Mouse (Mus musculus) MEL (cell line): Measurements from ENCODE around the gene Spef1. TPM values are rescaled to one million over a fixed set of nuclear protein-coding genes. Genes with fewer than 3 reads are reported as not detected.
A peak's percentile ranks its signal among the peaks of the same experiment; 100 is the strongest.

Experiments used
- DNase-seq: peaks from one replicate; pipeline ENCODE4 v3.0.0; 2011; ENCODE audit warnings: low read depth, low spot score
- H3K27ac ChIP-seq: 2 replicates; pipeline ENCODE4 v1.5.1; 2012; ENCODE audit warnings: low read depth, mild to moderate bottlenecking, control low read depth, low read length, moderate library complexity; ENCODE audit not compliant: control insufficient read depth
- H3K27me3 ChIP-seq, 2 experiments: fragments of 150-350 bp in 1 of 2; sonication (generic) in 1 of 2; 2 replicates each; pipeline ENCODE4 v1.6.1; 2012; ENCODE audit warnings: low read length in 2 of 2, mild to moderate bottlenecking in 2 of 2, improper control_type of control experiment in 1 of 2, moderate library complexity in 1 of 2; ENCODE audit not compliant: insufficient read depth in 2 of 2, control insufficient read depth in 1 of 2
- H3K36me3 ChIP-seq, 2 experiments: 2 replicates each; pipeline ENCODE4 v1.6.1; 2012 to 2014; ENCODE audit warnings: low read length in 2 of 2, improper control_type of control experiment in 1 of 2, inconsistent platforms in 1 of 2, mild to moderate bottlenecking in 1 of 2; ENCODE audit not compliant: insufficient read depth in 2 of 2, control insufficient read depth in 1 of 2
- H3K4me1 ChIP-seq, 2 experiments: fragments of 150-350 bp in 1 of 2; sonication (generic) in 1 of 2; 2 replicates each; pipeline ENCODE4 v1.6.1; 2012; ENCODE audit warnings: low read length in 2 of 2, improper control_type of control experiment in 1 of 2, mild to moderate bottlenecking in 1 of 2; ENCODE audit not compliant: insufficient read depth in 2 of 2, control insufficient read depth in 1 of 2
- H3K4me3 ChIP-seq, 2 experiments: fragments of 150-350 bp in 1 of 2; sonication (generic) in 1 of 2; 2 replicates each; pipeline ENCODE4 v1.5.1; 2012; ENCODE audit warnings: low read depth in 2 of 2, low read length in 2 of 2, mild to moderate bottlenecking in 2 of 2, moderate library complexity in 2 of 2, control low read depth in 1 of 2, improper control_type of control experiment in 1 of 2; ENCODE audit not compliant: control insufficient read depth in 1 of 2, insufficient read depth in 1 of 2
- H3K79me2 ChIP-seq: 2 replicates; pipeline ENCODE4 v1.6.1; 2012; ENCODE audit warnings: mild to moderate bottlenecking, low read length, moderate library complexity; ENCODE audit not compliant: control insufficient read depth, poor library complexity, insufficient read depth
- H3K9ac ChIP-seq: 2 replicates; pipeline ENCODE4 v1.6.1; 2012; ENCODE audit warnings: low read depth, mild to moderate bottlenecking, control low read depth, low read length, moderate library complexity; ENCODE audit not compliant: control insufficient read depth, poor library complexity, severe bottlenecking
- H3K9me3 ChIP-seq: fragments of 150-350 bp; sonication (generic); replicated peaks from 2 replicates; pipeline ENCODE4 v1.6.1; 2012; ENCODE audit warnings: mild to moderate bottlenecking, low read length, improper control_type of control experiment, moderate library complexity; ENCODE audit not compliant: insufficient read depth
- BHLHE40 ChIP-seq: IDR thresholded peaks from 2 replicates; pipeline ENCODE4 v1.6.1; 2012; ENCODE audit warnings: low read depth, mild to moderate bottlenecking, inconsistent platforms, low read length, improper control_type of control experiment, borderline replicate concordance
- CTCF ChIP-seq, 3 experiments: IDR thresholded peaks in 2 of 3; conservative IDR thresholded peaks in 1 of 3; 2 replicates each; pipeline ENCODE4 v1.5.1; 2011 to 2012; ENCODE audit warnings: low read length in 3 of 3, low read depth in 2 of 3, mild to moderate bottlenecking in 2 of 3, improper control_type of control experiment in 1 of 3, inconsistent platforms in 1 of 3, mixed read lengths in 1 of 3, moderate library complexity in 1 of 3; ENCODE audit not compliant: control insufficient read depth in 1 of 3, insufficient read depth in 1 of 3, poor library complexity in 1 of 3, severe bottlenecking in 1 of 3
- E2F4 ChIP-seq: IDR thresholded peaks from 2 replicates; pipeline ENCODE4 v1.6.1; 2011; ENCODE audit warnings: low read depth, low read length, improper control_type of control experiment, borderline replicate concordance
- ELF1 ChIP-seq: IDR thresholded peaks from 2 replicates; pipeline ENCODE4 v1.6.1; 2014; ENCODE audit warnings: low read depth, mild to moderate bottlenecking, inconsistent platforms, low read length, improper control_type of control experiment, moderate library complexity
- EP300 ChIP-seq, 2 experiments: IDR thresholded peaks; 2 replicates each; pipeline ENCODE4 v1.6.1; 2011; ENCODE audit warnings: improper control_type of control experiment in 2 of 2, low read length in 2 of 2, low read depth in 1 of 2, mild to moderate bottlenecking in 1 of 2
- GABPA ChIP-seq: IDR thresholded peaks from 2 replicates; pipeline ENCODE4 v1.6.1; 2012; ENCODE audit warnings: low read depth, mild to moderate bottlenecking, inconsistent platforms, low read length, improper control_type of control experiment, moderate library complexity
- GATA1 ChIP-seq: IDR thresholded peaks from 2 replicates; pipeline ENCODE4 v1.6.1; 2011; ENCODE audit warnings: low read depth, low read length, improper control_type of control experiment
- HCFC1 ChIP-seq: IDR thresholded peaks from 2 replicates; pipeline ENCODE4 v1.6.1; 2012; ENCODE audit warnings: low read depth, mild to moderate bottlenecking, inconsistent platforms, low read length, improper control_type of control experiment, moderate library complexity
- JUND ChIP-seq: IDR thresholded peaks from 2 replicates; pipeline ENCODE4 v1.6.1; 2011; ENCODE audit warnings: low read depth, mild to moderate bottlenecking, improper control_type of control experiment, low read length
- KAT2A ChIP-seq: conservative IDR thresholded peaks from 2 replicates; pipeline ENCODE4 v1.6.1; 2012; ENCODE audit warnings: low read depth, low read length, improper control_type of control experiment, inconsistent platforms
- MAFK ChIP-seq: IDR thresholded peaks from 2 replicates; pipeline ENCODE4 v1.6.1; 2011; ENCODE audit warnings: low read depth, mild to moderate bottlenecking, low read length, improper control_type of control experiment, borderline replicate concordance
- MEF2A ChIP-seq: IDR thresholded peaks from 2 replicates; pipeline ENCODE4 v1.6.1; 2014; ENCODE audit warnings: low read depth, mild to moderate bottlenecking, inconsistent platforms, low read length, improper control_type of control experiment; ENCODE audit not compliant: poor library complexity, insufficient replicate concordance, severe bottlenecking; ENCODE audit errors: extremely low read depth
- MYC ChIP-seq: IDR thresholded peaks from 2 replicates; pipeline ENCODE4 v1.6.1; 2011; ENCODE audit warnings: low read depth, mild to moderate bottlenecking, low read length, improper control_type of control experiment, moderate library complexity
- NELFE ChIP-seq: IDR thresholded peaks from 2 replicates; pipeline ENCODE4 v1.6.1; 2011; ENCODE audit warnings: low read depth, low read length, improper control_type of control experiment
- NRF1 ChIP-seq: IDR thresholded peaks from 2 replicates; pipeline ENCODE4 v1.6.1; 2014; ENCODE audit warnings: low read depth, mild to moderate bottlenecking, inconsistent platforms, low read length, improper control_type of control experiment, moderate library complexity; ENCODE audit not compliant: poor library complexity, insufficient read depth, severe bottlenecking
- POLR2AphosphoS5 ChIP-seq: IDR thresholded peaks from 2 replicates; pipeline ENCODE4 v1.6.1; 2012; ENCODE audit warnings: low read depth, borderline replicate concordance, mild to moderate bottlenecking, inconsistent platforms, low read length, moderate library complexity, mixed read lengths
- RAD21 ChIP-seq: IDR thresholded peaks from 2 replicates; pipeline ENCODE4 v1.6.1; 2011; ENCODE audit warnings: mild to moderate bottlenecking, low read depth, low read length, improper control_type of control experiment
- RCOR1 ChIP-seq: IDR thresholded peaks from 2 replicates; pipeline ENCODE4 v1.6.1; 2012; ENCODE audit warnings: low read depth, mild to moderate bottlenecking, inconsistent platforms, low read length, improper control_type of control experiment
- SIN3A ChIP-seq: IDR thresholded peaks from 2 replicates; pipeline ENCODE4 v1.6.1; 2012; ENCODE audit warnings: low read length, improper control_type of control experiment, inconsistent platforms
- TAL1 ChIP-seq: IDR thresholded peaks from 2 replicates; pipeline ENCODE4 v1.6.1; 2012; ENCODE audit warnings: mild to moderate bottlenecking, inconsistent platforms, low read length, moderate library complexity, mixed read lengths
- TBP ChIP-seq: IDR thresholded peaks from 2 replicates; pipeline ENCODE4 v1.8.0; 2011; ENCODE audit warnings: low read depth, low read length, improper control_type of control experiment
- TCF12 ChIP-seq: IDR thresholded peaks from 2 replicates; pipeline ENCODE4 v1.6.1; 2014; ENCODE audit warnings: low read depth, mild to moderate bottlenecking, inconsistent platforms, low read length, improper control_type of control experiment, moderate library complexity
- UBTF ChIP-seq: IDR thresholded peaks from 2 replicates; pipeline ENCODE4 v1.6.1; 2012; ENCODE audit warnings: low read depth, mild to moderate bottlenecking, inconsistent platforms, low read length, improper control_type of control experiment, moderate library complexity, borderline replicate concordance; ENCODE audit not compliant: insufficient read depth
- USF1 ChIP-seq: IDR thresholded peaks from 2 replicates; pipeline ENCODE4 v1.6.1; 2014; ENCODE audit warnings: low read depth, mild to moderate bottlenecking, inconsistent platforms, low read length, improper control_type of control experiment, moderate library complexity
- USF2 ChIP-seq, 2 experiments: IDR thresholded peaks; 2 replicates each; pipeline ENCODE4 v1.6.1; 2011 to 2012; ENCODE audit warnings: improper control_type of control experiment in 2 of 2, low read length in 2 of 2, borderline replicate concordance in 1 of 2, inconsistent platforms in 1 of 2, low read depth in 1 of 2, mild to moderate bottlenecking in 1 of 2; ENCODE audit not compliant: insufficient read depth in 1 of 2
- ZC3H11A ChIP-seq: IDR thresholded peaks from 2 replicates; pipeline ENCODE4 v1.6.1; 2012; ENCODE audit warnings: low read depth, mild to moderate bottlenecking, inconsistent platforms, low read length, improper control_type of control experiment
- ZKSCAN1 ChIP-seq: IDR thresholded peaks from 2 replicates; pipeline ENCODE4 v1.6.1; 2012; ENCODE audit warnings: low read depth, mild to moderate bottlenecking, inconsistent platforms, low read length, improper control_type of control experiment, moderate library complexity
- ZNF384 ChIP-seq: IDR thresholded peaks from 2 replicates; pipeline ENCODE4 v1.6.1; 2012; ENCODE audit warnings: low read depth, mild to moderate bottlenecking, inconsistent platforms, low read length, improper control_type of control experiment
- polyA plus RNA-seq, 2 experiments: library from polyadenylated mRNA; stranded (reverse) in 1 of 2; unstranded in 1 of 2; fragments of >175 nt in 1 of 2; fragments of >200 nt in 1 of 2; gene quantifications; 2 replicates each; pipeline versions ENCODE4 v1.2.1 to v1.2.4; 2012; ENCODE audit warnings: low replicate concordance in 2 of 2, low read depth in 1 of 2; ENCODE audit not compliant: insufficient read length in 2 of 2, insufficient read depth in 1 of 2, missing spikeins in 1 of 2
- total RNA-seq: library from RNA; depleted of rRNA; stranded (reverse); fragments of 300-350 nt; gene quantifications from 2 replicates; pipeline ENCODE4 v1.2.3, GENCODE M21; 2012

Gene Spef1
- total and polyA plus RNA-seq, 3 experiments, result 1.2 to 1.8 TPM; not detected in 1

DNA sequence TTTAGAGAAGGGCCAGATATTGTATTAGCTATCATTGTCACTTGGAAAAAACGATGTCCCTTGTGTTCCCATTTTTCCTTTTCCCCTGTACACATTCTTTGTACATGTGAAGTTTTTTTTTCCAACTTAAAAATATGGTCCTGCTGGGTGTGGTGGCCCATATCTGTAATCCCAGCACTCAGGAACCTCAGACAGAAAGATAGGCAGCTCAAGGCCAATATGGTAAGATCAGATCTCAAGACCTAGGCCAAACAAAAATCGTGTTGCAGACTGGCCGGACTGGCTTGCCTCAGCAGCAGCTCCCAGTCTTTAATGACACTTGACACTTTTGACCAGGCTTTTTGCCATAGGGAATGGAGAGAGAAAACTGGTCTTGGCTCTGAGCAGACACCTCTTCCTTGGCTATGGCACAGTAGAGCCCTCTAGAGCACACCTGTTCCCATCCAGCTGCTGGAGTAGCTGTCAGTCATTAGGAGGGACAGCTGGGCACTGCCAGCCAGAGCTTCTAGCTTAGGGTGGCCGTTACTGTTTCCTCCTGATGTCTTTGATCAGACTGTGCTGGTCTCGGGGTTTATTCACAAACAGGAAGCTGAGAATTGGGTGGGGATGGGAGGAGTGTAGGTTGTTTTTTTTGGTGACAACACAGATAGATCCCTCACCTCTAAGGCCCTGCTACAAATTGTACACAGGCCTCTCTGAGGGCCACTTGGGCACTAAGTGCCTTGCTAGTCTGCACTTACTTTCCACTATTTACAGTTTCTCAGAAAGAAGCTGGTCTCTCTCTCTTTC, 2.6 kb upstream of the Spef1 start:
- no peak overlapping the region for H3K4me3 ChIP-seq

DNA sequence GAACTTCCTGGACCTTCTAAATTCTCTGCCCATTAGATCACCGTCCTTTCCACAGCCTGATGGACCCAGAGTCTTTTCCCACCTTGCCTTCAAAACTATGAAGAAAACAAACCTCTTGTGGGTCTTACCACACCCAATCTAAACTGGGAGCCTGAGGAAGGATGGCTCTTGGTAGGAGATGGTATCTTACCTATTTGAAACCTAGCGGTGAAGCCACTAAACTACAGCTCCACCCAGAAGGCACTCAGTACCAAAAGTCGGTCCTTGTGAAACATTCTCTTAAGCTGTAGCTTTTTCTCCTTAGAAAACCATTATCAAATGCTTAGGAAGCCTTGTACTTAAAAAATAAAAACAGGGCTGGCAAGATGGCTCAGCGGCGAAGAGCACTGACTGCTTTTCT, 1.2 kb upstream of the Spef1 start:
- peaks cover 1 to 31% of the 10 kb centered on the region in 2 experiments; a peak in 2 of 4 replicates for H3K36me3 ChIP-seq

More for the DNA sequence above, 2.6 kb upstream of the Spef1 start:
- Histone ChIP-seq H3K27ac (peak overlapping the region; percentile 61), H3K36me3 (peaks cover 1 to 31% of the 10 kb centered on the region in 2 experiments; a peak in 2 of 4 replicates), H3K27me3 (no peaks in the 10 kb centered on the region), H3K9me3 (no peaks in the 10 kb centered on the region), H3K9ac (no peak overlapping the region), H3K4me1 (peaks cover 15 to 33% of the 10 kb centered on the region in 2 experiments), H3K79me2 (no peaks in the 10 kb centered on the region; the same call in none of the 2 replicates)
- peak; percentile 58 for DNase-seq
- TF ChIP-seq MYC (no peak), USF1 (no peak), POLR2AphosphoS5 (no peak), BHLHE40 (no peak), TCF12 (peak; percentile 77), USF2 (IDR thresholded peaks at IDR 0.05; ENCODE audit: borderline replicate concordance in 1 of 2, insufficient read depth in 1 of 2, low read depth in 1 of 2, low read length in 2 of 2) (no peak), JUND (no peak), MAFK (no peak), CTCF (IDR thresholded peaks at IDR 0.05 in 2 of 3, conservative IDR thresholded peaks at IDR 0.05 in 1 of 3; ENCODE audit: control insufficient read depth in 1 of 3, insufficient read depth in 1 of 3, low read depth in 2 of 3, low read length in 3 of 3, poor library complexity in 1 of 3, severe bottlenecking in 1 of 3) (no peak), NRF1 (no peak), TAL1 (no peak), E2F4 (no peak), MEF2A (no peak), GATA1 (peak; percentile 49), UBTF (no peak), EP300 (IDR thresholded peaks at IDR 0.05; ENCODE audit: low read depth in 1 of 2, low read length in 2 of 2) (peak; percentile 44 to 60; a peak in 3 of 4 replicates), HCFC1 (no peak), RCOR1 (no peak; the same call in 1 of the 2 replicates), RAD21 (no peak), KAT2A (no peak), ZKSCAN1 (no peak), ZC3H11A (no peak), ZNF384 (peak; percentile 76), GABPA (no peak), NELFE (no peak), ELF1 (no peak), TBP (no peak)

More for the DNA sequence above, 1.2 kb upstream of the Spef1 start:
- Histone ChIP-seq H3K4me1 (peaks cover 15 to 33% of the 10 kb centered on the region in 2 experiments), H3K9me3 (no peaks in the 10 kb centered on the region), H3K4me3 (no peak overlapping the region), H3K27me3 (no peaks in the 10 kb centered on the region), H3K79me2 (no peaks in the 10 kb centered on the region; the same call in none of the 2 replicates), H3K27ac (no peak overlapping the region), H3K9ac (no peak overlapping the region)
- DNase-seq, result peak; percentile 51
- TF ChIP-seq HCFC1, result no peak
- peak; percentile 48; the same call in 1 of the 2 replicates for TF ChIP-seq GATA1
- TF ChIP-seq MEF2A, result no peak
- TF ChIP-seq SIN3A, result 0 out of 2 replicates have a peak, but pooled peaks have one; percentile 16
- peak in 1 of 3 experiments; percentile 31; a peak in 3 of 6 replicates for TF ChIP-seq CTCF (IDR thresholded peaks at IDR 0.05 in 2 of 3, conservative IDR thresholded peaks at IDR 0.05 in 1 of 3; ENCODE audit: control insufficient read depth in 1 of 3, insufficient read depth in 1 of 3, low read depth in 2 of 3, low read length in 3 of 3, poor library complexity in 1 of 3, severe bottlenecking in 1 of 3)
